Mouse (Mus musculus) stomach, postnatal 0 days (tissue): ENCODE data around the gene Gnptab.

Source experiments
- CTCF ChIP-seq: IDR thresholded peaks from 2 replicates; pipeline ENCODE4 v1.5.1; 2016; ENCODE audit warnings: antibody characterized with exemption, low read depth, mild to moderate bottlenecking, moderate library complexity
- EP300 ChIP-seq: optimal IDR thresholded peaks from 2 replicates; pipeline ENCODE3; 2016; ENCODE audit warnings: antibody characterized with exemption

GRCm38 (mm10) chr10:88364221-88364620 is 14.7 kb upstream of the Gnptab start:
- TF ChIP-seq CTCF, result no peak
- TF ChIP-seq EP300, result no peak
